Mouse (Mus musculus) cerebral cortex, adult 2 months (tissue): ENCODE data around the gene Ano2.

ENCODE experiments used
- WGBS: fragments of 180-500 bp; shearing (Covaris S2); methylation state at CpG from one replicate; pipeline ENCODE4 v1.1.7; 2018; 5-methylcytosine and 5-hydroxymethylcytosine counted together

Gene Ano2

DNA sequence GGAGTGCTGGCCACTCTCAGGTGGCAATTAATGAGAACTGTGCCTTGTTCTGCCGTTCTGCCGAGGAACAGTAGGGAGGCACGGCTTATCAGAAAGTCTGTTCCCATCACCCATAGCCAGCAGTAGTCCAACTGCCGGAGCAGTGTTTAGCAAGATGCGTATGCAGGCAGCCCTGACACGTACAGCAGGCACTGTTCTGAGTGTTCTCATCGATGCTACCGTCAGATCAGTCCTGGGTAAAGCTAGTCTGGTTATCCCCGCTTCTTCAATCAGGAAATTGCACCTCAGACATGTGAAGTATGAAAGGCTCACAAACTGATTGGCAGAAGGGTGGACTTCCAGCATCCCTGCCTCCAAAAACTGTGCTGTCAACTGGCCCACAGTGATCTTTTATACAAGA is 224.2 kb downstream of the Ano2 start:
- 80% methylated on average over 9 of the region's 9 CpGs for WGBS

- 25% methylated on average over 3 of the region's 3 CpGs for WGBS
Measured at GRCm38 (mm10) chr6:125922746-125923145, 232.5 kb downstream of the Ano2 start.

GRCm38 (mm10) chr6:125924979-125925378 is 234.8 kb downstream of the Ano2 start:
- WGBS, result 73% methylated on average over 2 of the region's 2 CpGs

GRCm38 (mm10) chr6:125925861-125926260 is 235.6 kb downstream of the Ano2 start:
- WGBS, result 99% methylated on average over 3 of the region's 3 CpGs

- 89% methylated on average over 7 of the region's 7 CpGs for WGBS
Measured at GRCm38 (mm10) chr6:125931926-125932325, 241.7 kb downstream of the Ano2 start.

DNA sequence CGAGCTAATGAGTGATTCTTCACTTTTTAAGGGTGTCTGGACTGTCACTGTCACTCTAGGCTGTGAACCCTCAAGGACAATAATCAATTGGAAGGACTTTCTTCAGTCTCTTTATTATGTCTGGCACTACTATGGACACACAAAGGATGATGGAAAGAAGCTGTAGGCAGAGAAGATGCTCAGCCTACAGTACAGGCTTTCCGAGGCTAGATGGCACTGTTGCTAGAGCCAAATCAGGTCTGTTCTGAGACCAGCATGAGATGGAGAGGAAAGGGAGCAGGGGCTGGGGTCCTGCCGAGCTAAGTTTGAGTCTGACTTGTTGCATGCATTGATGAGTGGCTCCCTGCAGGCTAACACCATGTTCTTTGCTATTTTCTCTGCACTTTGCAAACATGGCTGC is 264.7 kb downstream of the Ano2 start:
- 17% methylated on average over 3 of the region's 3 CpGs for WGBS

DNA sequence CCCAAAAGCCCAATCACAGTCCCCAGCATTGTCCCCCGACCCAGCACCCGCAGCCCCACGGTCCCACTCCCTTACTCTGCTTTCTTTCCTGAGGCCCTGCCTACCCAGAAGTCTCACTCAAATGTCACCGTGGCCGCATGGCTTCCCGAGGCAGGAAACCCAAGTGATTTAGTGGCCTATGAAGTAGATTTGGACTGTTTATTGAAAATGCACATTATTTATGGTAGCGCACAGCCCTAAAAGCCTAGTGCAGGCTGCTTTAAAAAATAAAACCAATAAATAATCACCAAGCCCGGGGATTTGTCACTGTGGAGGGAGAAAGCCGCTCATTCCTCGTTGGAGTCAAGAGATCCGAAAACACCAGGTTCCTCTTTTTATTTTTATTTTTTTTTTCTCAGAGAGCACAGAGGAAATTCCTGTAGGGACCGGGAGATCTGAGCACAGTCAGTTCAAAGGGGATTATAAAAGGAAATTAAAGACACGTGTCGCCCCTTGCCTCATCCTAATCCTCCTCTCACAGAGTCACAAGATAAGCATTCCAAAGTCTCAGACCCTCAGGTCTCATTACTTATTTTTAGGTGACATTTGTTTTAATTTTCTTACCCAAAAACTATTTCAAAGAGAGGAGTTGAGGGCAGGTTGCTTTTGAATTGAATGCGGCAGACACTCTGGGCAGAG is 285.7 kb downstream of the Ano2 start:
- 68% methylated on average over 15 of the region's 15 CpGs for WGBS

- 98% methylated on average over 5 of the region's 5 CpGs for WGBS
Measured at GRCm38 (mm10) chr6:125979601-125980000, 289.4 kb downstream of the Ano2 start.

- WGBS, result 76% methylated on average over 4 of the region's 4 CpGs
Measured at GRCm38 (mm10) chr6:125984050-125984449, 293.8 kb downstream of the Ano2 start.

DNA sequence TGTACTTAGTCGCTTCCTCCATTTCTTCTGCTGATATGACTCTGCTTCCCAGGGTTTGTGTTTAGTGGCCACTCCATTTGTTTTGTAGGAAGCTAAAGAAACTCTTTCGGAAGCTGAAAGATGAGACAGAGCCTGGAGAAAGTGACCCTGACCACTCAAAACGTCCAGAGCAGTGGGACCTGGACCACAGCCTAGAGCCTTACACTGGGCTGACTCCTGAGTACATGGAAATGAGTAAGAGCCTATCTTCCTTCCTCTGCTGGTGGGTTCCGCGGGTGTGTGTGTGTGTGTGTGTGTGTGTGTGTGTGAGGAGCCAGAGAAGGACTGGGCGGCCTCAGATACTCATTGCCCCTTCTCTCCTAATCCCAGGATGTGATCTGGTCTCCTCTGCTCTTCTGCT is 302.5 kb downstream of the Ano2 start:
- WGBS, result 66% methylated on average over 6 of the region's 6 CpGs

GRCm38 (mm10) chr6:126001797-126002196 is 311.6 kb downstream of the Ano2 start:
- 57% methylated on average over 2 of the region's 2 CpGs for WGBS

- WGBS, result 61% methylated on average over 4 of the region's 4 CpGs
Measured at GRCm38 (mm10) chr6:126003002-126003742, 313.0 kb downstream of the Ano2 start.

DNA sequence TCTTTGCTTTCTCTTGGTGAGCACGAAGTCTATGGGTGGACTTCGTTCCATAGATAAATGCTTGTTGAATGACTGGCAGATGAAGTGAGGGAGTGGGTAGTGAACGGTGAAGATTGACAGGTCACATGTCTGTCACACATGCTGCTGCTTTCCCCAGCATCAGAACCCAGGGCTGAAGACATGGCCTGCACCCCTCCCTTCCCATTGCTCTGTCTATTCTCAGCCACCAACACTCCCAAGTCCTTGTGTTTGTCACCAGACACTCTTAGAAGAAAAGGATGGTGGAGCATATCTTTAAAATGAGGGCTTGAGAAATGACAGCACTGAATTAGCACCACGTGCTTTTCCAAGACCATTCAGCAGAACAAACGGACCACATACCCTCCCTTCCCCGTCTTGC is 316.4 kb downstream of the Ano2 start:
- WGBS, result 85% methylated on average over 6 of the region's 6 CpGs

DNA sequence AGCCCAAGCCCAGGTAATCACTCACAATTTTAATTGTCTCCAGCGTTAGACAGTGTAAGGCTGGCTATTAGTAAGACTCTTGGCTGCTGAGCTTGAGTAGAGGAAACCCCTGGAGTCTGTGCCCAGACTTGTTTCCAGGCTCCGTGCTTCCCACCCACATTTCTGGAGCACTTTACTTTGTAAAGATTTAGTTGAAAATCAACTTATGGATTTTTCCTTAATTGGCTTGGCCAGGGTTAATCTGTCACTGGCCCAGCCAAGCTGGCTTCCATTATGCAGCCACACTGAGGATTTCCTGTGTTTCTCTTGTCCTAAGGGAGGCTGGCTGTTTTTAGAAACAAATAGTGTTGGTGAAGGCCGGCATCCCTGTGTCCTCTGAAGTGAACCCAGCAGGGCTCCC is 318.9 kb downstream of the Ano2 start:
- WGBS, result 20% methylated on average over 3 of the region's 3 CpGs

DNA sequence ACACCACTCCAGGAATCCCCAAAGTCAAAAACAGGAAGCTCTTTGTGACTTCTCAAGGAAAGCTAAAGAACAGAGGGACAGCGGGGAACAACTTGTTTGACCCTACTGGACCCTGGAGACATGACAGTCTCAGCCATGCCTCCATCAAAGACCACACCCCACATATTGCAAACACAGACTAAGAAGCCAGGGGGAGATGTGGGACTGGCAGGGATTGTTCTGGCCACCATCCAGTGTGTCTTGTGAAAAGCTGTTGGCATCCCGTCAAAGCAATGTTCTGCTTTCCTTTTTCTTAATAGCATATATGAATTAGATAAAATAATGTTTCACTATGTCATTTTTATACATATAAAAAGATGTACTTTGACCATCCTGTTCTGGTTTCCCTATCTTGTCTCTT is 326.8 kb downstream of the Ano2 start:
- 82% methylated on average over 2 of the region's 2 CpGs for whole genome bisulfite sequencing

- WGBS, result 68% methylated on average over 1 of the region's 1 CpGs
Measured at GRCm38 (mm10) chr6:126018411-126018810, 328.2 kb downstream of the Ano2 start.

DNA sequence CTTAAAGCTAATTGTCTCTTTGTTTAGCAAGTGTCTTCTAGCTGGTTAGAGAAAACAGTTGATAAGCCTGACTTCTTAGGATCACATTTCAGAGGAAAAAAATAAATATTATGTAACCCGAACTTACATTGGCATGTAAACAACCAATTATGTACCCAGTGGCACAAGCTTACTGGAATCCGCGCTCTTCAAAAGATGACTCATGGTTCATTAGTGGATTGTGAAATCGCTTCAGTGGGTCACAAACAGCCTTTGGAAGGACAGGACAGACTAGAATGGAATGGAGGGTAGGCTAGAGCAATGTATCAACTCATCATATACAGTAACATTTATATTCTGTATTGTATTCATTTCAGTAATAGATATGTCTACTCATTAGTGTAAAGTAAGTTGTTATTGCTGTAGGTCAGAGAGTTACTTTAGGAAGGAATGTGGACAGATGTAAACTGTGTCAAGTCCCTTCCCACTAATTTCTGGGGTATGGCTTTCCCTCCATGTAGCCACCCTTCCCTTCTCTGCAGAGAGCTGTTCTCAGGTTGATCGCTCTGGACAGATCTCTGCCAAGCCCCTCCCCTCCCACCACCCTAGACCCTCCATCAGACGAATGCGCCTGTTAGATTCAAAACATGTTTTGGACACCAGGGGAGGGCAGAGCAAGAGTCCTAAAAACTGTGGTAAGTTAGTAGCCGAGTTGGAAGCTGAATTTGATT is 343.6 kb downstream of the Ano2 start:
- WGBS, result 63% methylated on average over 8 of the region's 8 CpGs

DNA sequence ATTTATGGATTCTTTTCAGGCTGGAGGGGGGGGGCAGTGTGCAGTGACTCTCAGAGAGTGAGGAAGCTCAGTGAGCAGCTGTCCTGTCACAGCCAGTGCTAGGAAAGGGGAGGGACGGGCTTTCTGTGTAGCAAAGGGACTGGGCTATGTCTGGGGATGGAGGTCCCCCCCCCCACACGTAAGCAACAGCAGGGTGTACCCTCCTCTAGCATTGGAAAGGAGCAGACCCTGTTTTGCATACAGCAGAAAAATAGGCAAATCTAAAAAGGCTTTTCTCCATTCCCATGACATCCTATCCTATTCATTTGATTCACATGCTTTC is 344.1 kb downstream of the Ano2 start:
- 41% methylated on average over 2 of the region's 2 CpGs for WGBS

- WGBS, result 67% methylated on average over 7 of the region's 7 CpGs
Measured at GRCm38 (mm10) chr6:126034728-126035127, 344.5 kb downstream of the Ano2 start.

GRCm38 (mm10) chr6:126035621-126036020 is 345.4 kb downstream of the Ano2 start:
- 93% methylated on average over 2 of the region's 2 CpGs for WGBS

GRCm38 (mm10) chr6:126045931-126046330 is 355.7 kb downstream of the Ano2 start:
- WGBS, result 59% methylated on average over 4 of the region's 4 CpGs

- 82% methylated on average over 4 of the region's 4 CpGs for WGBS
Measured at GRCm38 (mm10) chr6:126048206-126048605, 358.0 kb downstream of the Ano2 start.

GRCm38 (mm10) chr6:126053136-126053535 is 362.9 kb downstream of the Ano2 start:
- WGBS, result 90% methylated on average over 5 of the region's 5 CpGs
